Mouse (Mus musculus) layer of hippocampus, adult 8-10 months (tissue): ENCODE measurements around the gene Dip2b. TPM values are rescaled to one million over a fixed set of nuclear protein-coding genes. Genes with fewer than 3 reads are reported as not detected.

Experiments
- DNase-seq, 2 experiments: peaks; one replicate each; pipeline ENCODE4 v3.0.0; 2022; ENCODE audit warnings: low spot score in 2 of 2
- total RNA-seq, 4 experiments: library from RNA; stranded (reverse); gene quantifications; 2 replicates each; pipeline ENCODE4 v1.2.4; 2022

The Dip2b gene
- total RNA-seq, 4 experiments from 2014 or later = 46.0 to 55.2 (median 48.7) TPM

DNA sequence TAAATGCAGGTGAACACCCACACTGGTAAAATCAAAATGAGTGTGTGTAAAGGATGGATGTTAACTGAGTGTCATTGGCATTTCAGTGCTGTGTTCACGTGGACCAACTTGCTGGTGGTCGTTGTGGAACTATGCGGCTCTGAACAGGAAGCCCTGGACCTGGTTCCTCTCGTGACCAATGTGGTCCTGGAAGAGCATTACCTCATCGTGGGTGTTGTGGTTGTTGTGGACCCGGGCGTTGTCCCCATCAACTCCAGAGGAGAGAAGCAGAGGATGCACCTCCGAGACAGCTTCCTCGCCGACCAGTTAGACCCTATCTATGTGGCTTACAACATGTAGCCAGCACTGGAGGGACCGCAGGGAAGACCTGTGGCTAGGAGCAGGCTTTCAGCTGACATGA is 176.6 kb downstream of the Dip2b start:
- DNase-seq = no peak

- DNase-seq = no peak
Observed at GRCm38 (mm10) chr15:100216173-100216572, 177.7 kb downstream of the Dip2b start.

DNA sequence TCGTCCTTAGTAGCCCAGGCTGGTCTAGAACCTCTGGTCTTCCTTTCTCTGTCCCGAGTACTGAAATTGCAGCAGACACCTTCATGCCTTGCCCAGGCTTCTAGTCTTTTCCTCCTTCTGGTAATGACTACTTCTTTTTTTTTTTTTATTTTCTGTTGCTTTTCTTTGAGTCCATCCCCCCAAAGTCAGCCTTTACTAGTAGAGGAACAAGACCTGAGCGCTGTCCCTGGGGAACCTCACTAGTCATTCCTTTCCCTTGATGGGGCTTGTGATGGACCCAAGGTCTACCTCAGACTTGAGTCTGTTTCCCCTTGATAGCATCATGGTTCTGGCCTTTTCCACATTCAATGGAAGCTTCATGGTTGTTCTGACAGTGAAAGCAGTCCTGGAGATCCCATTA is 179.6 kb downstream of the Dip2b start:
- no peak for DNase-seq

- DNase-seq = no peak
Observed at GRCm38 (mm10) chr15:100219396-100219795, 180.9 kb downstream of the Dip2b start.

- no peak for DNase-seq
Observed at GRCm38 (mm10) chr15:100220916-100221315, 182.5 kb downstream of the Dip2b start.

DNA sequence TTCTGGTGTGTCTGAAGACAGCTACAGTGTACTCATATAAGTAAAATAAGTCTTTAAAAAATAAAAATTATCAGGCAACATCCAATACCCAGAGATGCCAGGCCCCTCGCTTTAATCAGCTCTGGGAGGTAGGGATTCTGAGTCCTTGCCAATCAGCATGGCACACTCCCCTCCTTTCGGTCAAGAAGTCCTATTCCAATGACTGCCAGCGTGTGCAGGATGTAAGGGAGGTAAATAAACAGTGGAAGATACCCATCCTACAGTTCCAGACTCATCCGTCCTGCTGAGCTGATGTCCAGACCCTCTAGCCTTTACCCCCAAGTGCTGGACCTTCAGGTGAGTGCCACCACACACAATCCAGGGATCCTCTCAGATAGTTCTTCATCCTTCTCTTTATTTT is 186.9 kb downstream of the Dip2b start:
- DNase-seq = no peak

DNA sequence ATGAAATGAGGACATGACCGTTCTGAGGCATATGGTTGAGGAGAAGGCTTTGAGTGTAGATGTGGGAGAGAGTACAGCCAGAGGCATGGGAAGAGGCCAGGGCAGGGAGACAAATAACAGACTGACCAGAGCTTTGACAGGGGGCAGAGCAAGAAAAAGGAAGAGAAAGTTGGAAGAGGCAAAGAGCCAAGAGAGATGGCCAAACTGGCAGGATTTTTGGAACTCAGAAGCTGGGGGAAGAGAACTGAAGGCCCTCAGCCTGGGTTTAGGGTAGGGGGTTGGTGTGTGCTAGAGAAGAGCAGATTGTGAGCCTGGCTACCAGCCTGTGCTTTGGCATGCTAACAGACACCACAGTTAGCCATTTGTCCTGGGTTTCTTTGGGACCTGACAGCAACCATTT is 187.4 kb downstream of the Dip2b start:
- DNase-seq = no peak

DNA sequence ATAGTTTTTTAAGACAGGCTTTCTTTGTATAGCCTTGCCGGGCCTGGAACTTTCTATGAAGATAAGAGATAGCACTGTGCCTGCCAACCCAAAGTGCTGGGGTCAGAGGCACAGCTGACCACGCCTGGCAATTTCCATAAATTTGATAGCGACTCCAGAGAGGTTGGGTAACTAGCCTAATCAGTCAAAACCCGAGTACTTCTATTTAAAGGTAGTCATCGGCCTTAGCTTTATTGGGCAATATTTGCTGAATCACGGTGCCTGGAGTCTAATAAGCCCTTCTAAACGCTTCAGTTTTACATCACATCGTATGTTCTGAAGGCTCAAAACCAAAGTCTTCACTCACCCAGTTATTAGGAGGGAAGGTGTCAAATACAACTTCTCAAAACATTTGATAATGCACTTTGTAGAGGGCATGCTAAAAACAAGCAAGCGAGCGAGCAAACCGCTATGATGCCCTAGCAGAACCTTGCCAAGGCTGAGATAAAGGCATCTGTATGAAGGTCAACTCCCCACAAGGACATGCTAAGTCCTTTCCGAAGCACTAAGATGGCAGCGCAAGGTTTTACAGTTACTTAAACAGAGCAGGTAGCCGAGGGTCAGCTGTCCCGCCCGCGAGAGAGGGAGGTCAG is 188.7 kb downstream of the Dip2b start:
- peak in 1 of 2 experiments; percentile 74 for DNase-seq

- DNase-seq = peak in 1 of 2 experiments; percentile 89
Observed at GRCm38 (mm10) chr15:100227663-100228534, 189.4 kb downstream of the Dip2b start, which contains the start of gene Atf1. Atf1 (plus strand) TSS chr15:100227819.

GRCm38 (mm10) chr15:100228535-100229336 is 190.3 kb downstream of the Dip2b start:
- DNase-seq = no peak

GRCm38 (mm10) chr15:100230655-100231054 is 192.2 kb downstream of the Dip2b start:
- DNase-seq = no peak

GRCm38 (mm10) chr15:100231616-100232525 is 193.4 kb downstream of the Dip2b start:
- no peak for DNase-seq

GRCm38 (mm10) chr15:100235208-100235965 is 196.9 kb downstream of the Dip2b start:
- no peak for DNase-seq

- DNase-seq = no peak
Observed at GRCm38 (mm10) chr15:100236952-100237351, 198.5 kb downstream of the Dip2b start.

DNA sequence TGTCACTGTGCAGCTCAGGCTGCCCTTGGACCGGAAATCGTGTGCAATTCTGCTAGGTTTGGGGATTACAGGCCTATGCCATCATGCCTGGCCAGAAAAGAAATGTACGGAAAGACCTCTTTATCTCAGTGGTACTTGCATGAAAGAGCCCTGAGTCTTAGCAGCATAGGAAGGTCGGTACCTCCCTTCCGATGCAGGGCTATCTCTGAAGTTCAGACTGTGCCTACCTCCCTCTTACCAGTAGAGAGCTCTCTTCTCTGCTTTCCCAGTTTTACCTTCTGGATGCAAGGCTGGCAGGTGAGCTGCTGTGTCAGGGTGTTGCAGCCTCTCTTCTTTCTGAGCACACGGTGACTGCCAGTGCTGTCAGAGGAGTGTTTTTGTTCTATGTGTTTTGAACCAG is 203.3 kb downstream of the Dip2b start:
- DNase-seq = no peak

DNA sequence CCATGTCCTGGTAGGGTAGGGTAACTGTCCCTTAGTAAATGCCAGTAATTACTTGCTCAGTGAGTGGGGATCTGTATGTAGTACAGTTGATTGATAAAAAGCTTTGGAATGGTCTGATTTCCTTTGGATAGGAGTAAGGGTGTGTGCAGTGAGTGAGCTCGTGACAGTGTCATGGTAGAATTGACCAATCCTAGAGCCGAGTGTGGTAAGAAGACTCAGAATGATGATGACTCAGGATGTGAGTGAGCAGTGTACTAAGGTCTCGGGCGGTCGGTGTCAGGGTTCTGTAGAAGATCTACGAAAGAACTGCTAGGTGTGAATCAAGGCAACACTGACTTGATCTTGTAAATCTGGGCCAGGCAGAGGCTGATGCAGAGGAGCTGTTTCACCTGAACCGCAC is 207.5 kb downstream of the Dip2b start:
- no peak for DNase-seq

- no peak for DNase-seq
Observed at GRCm38 (mm10) chr15:100247296-100247695, 208.8 kb downstream of the Dip2b start.

DNA sequence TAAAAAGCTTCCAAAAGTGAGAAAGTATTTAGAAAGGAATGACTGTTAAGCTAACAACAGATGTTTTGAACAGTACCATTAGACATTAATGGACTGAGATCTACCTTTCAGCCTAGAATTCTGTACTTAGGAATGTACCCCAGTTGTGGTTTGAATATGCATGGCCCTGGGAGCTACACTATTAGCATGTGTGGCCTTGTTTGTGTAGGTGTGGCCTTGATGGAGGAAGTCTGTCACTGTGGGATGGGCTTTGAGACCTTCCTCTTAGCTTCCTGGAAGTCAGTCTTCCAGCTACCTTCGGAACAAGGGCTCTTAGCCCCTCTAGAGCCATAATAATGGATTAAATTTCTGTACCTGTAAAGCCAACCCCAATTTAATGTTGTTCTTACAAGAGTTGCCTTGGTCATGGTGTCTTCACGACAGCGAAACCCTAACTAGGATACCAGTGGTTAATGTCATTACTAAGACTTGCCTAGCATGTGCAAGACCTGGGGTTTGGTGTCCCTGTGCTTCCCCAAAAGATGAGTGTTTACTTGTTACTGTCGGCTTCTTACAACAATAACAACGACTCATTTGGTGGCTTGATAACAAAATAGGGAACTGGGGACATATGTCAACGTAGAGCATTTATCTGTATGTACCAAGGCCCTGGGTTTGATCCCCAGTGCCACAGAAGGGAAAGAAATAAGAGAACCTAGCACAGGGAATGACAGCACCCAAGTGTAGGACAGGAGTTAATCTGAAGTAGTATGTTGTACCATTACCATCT is 210.4 kb downstream of the Dip2b start:
- DNase-seq = no peak

DNA sequence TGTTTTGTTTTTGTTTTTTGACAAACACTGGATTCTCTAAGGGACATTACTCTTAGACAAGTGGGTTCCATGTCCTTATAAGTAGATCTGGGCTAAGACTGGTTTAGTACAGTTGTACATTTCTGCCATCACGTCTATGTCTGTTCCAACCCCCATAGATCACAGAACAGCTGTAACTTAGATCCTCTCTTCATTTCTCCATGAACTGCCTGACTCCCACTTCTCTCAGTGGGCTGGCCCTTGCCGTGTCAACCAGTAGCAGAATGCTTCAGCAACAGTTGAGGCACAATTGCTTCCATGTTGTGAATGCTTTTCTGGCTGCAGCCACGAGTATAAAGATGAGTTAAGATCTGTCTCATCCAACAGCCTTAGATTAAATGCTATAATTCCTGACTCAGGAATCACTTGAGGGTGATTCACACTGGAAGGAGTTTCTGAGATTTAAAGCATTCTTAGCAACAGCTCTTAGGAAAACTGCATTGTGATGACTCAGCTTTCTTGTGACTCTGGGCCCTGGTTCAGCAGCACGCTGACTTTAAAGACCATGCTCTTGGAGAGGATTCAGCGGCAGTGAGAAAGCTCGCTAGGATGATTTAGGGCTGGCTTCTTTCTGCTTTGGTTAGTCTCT is 212.8 kb downstream of the Dip2b start:
- no peak for DNase-seq
